Mouse (Mus musculus) liver, embryonic 12.5 days (tissue): ENCODE results near the gene Plekhf1. TPM values are rescaled to one million over a fixed set of nuclear protein-coding genes. Genes with fewer than 3 reads are reported as not detected.

Experiments
- ATAC-seq: fragments of 200-750 bp; cut with Nextera tagmentation; 2 replicates; pipeline ENCODE4 v1.8.0; 2017; ENCODE audit warnings: moderate number of reproducible peaks, mild to moderate bottlenecking, moderate library complexity
- H3K27ac ChIP-seq: fragments of 300-500 bp; sonication (generic); 2 replicates; pipeline ENCODE4 v1.5.1; 2016; ENCODE audit warnings: mild to moderate bottlenecking
- H3K27me3 ChIP-seq: fragments of 300-500 bp; sonication (generic); replicated peaks from 2 replicates; pipeline ENCODE4 v1.6.1; 2016; ENCODE audit warnings: mild to moderate bottlenecking, moderate library complexity
- H3K36me3 ChIP-seq: fragments of 300-500 bp; sonication (generic); 2 replicates; pipeline ENCODE4 v1.6.1; 2016; ENCODE audit warnings: mild to moderate bottlenecking, moderate library complexity
- H3K4me1 ChIP-seq: fragments of 300-500 bp; sonication (generic); 2 replicates; pipeline ENCODE4 v1.6.1; 2016
- H3K4me2 ChIP-seq: fragments of 300-500 bp; sonication (generic); 2 replicates; pipeline ENCODE4 v1.6.1; 2016; ENCODE audit warnings: mild to moderate bottlenecking, moderate library complexity
- H3K4me3 ChIP-seq: fragments of 300-500 bp; sonication (generic); 2 replicates; pipeline ENCODE4 v1.5.1; 2016; ENCODE audit warnings: mild to moderate bottlenecking, moderate library complexity
- H3K9ac ChIP-seq: fragments of 300-500 bp; sonication (generic); 2 replicates; pipeline ENCODE4 v1.6.1; 2016; ENCODE audit warnings: mild to moderate bottlenecking, moderate library complexity
- H3K9me3 ChIP-seq: fragments of 300-500 bp; sonication (generic); replicated peaks from 2 replicates; pipeline ENCODE4 v1.6.1; 2016; ENCODE audit warnings: mild to moderate bottlenecking, moderate library complexity
- WGBS: fragments of 180-500 bp; shearing (Covaris S2); methylation state at CpG from one replicate; pipeline ENCODE4 v1.1.7; 2016; ENCODE audit not compliant: insufficient replicate concordance; 5-methylcytosine and 5-hydroxymethylcytosine counted together
- polyA plus RNA-seq: library from polyadenylated mRNA; unstranded; fragments of >200 nt; fragmentation: Nextera tagmentation; extraction: Ambion mirVana; gene quantifications from 2 replicates; pipeline ENCODE4 v1.2.1, GENCODE M21; 2016

Plekhf1 gene
- polyA plus RNA-seq = 0.45 and 0.55 TPM in 2 replicates

GRCm38 (mm10) chr7:38227900-38228298 lies at the start of gene Plekhf1:
TSS of gene Plekhf1 (minus strand) at chr7:38228016.
- Histone ChIP-seq H3K36me3 (no peaks in the 10 kb centered on the region), H3K4me1 (peaks cover 25% of the 10 kb centered on the region), H3K27ac (no peak within 1 kb of the TSS; the same call in 1 of the 2 replicates), H3K4me2 (peak within 1 kb of the TSS; percentile 86), H3K27me3 (peaks cover 18% of the 10 kb centered on the region), H3K9me3 (no peaks in the 10 kb centered on the region), H3K9ac (peak within 1 kb of the TSS; percentile 65), H3K4me3 (peak within 1 kb of the TSS; percentile 63)
- WGBS = 1% methylated on average over 36 of the region's 36 CpGs
- ATAC-seq = peak; percentile 93

- no peaks in the 10 kb centered on the region for H3K27me3 ChIP-seq
- ATAC-seq = no peak
Observed at GRCm38 (mm10) chr7:38272551-38272950, 44.7 kb upstream of the Plekhf1 start.

DNA sequence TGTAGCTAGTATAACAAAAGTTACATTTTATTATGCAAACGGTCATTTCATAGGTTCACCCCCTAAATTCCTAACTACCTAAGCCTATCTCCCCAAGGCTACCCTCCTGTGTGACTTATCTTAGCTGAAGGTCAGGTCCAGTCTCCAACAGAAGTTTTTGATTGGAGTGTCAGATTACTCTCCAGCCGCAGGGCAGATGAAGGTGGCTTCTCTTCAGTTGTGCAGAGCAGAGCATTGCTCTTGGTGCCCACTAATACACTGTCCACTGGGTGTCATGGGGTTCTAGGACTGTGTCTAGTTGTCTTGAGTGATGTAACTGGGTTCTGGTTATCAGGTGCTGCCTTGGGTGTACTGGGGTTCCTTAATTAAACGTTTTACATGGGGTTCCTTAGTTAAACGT lies 44.0 kb upstream of the Plekhf1 start:
- Histone ChIP-seq H3K9me3 (no peaks in the 10 kb centered on the region), H3K4me3 (peak overlapping the region; percentile 82), H3K27me3 (no peaks in the 10 kb centered on the region), H3K4me2 (peak overlapping the region; percentile 87), H3K4me1 (peaks cover 18% of the 10 kb centered on the region), H3K36me3 (peaks cover 16% of the 10 kb centered on the region), H3K9ac (peak overlapping the region; percentile 78), H3K27ac (no peak overlapping the region)
- WGBS = 6% methylated on average over 4 of the region's 4 CpGs
- peak; percentile 21; the same call in 1 of the 2 replicates for ATAC-seq

More at GRCm38 (mm10) chr7:38272551-38272950, 44.7 kb upstream of the Plekhf1 start:
- H3K9ac ChIP-seq = no peak overlapping the region
- H3K36me3 ChIP-seq = peaks cover 9% of the 10 kb centered on the region
- no peak overlapping the region for H3K27ac ChIP-seq
- H3K4me3 ChIP-seq = no peak overlapping the region
- no peak overlapping the region for H3K4me2 ChIP-seq
- no peaks in the 10 kb centered on the region for H3K9me3 ChIP-seq
- H3K4me1 ChIP-seq = peaks cover 18% of the 10 kb centered on the region

GRCm38 (mm10) chr7:38271511-38271811 lies 43.6 kb upstream of the Plekhf1 start:
- Histone ChIP-seq H3K27ac (peak overlapping the region; percentile 37; the same call in 1 of the 2 replicates), H3K4me3 (peak overlapping the region; percentile 82), H3K4me2 (peak overlapping the region; percentile 87), H3K9me3 (no peaks in the 10 kb centered on the region), H3K9ac (peak overlapping the region; percentile 78), H3K36me3 (peaks cover 20% of the 10 kb centered on the region), H3K27me3 (no peaks in the 10 kb centered on the region), H3K4me1 (peaks cover 18% of the 10 kb centered on the region)
- no peak for ATAC-seq
- under 1% methylated on average over 11 of the region's 11 CpGs for WGBS

GRCm38 (mm10) chr7:38270703-38271510 lies 43.1 kb upstream of the Plekhf1 start, which contains the start of gene Pop4:
TSS of gene Pop4 (minus strand) at chr7:38271423.
- Histone ChIP-seq H3K36me3 (peaks cover 26% of the 10 kb centered on the region), H3K9ac (peak within 1 kb of the TSS; percentile 78), H3K4me2 (peak within 1 kb of the TSS; percentile 87), H3K27me3 (no peaks in the 10 kb centered on the region), H3K27ac (peak within 1 kb of the TSS; percentile 51), H3K4me3 (peak within 1 kb of the TSS; percentile 82), H3K4me1 (peaks cover 18% of the 10 kb centered on the region), H3K9me3 (no peaks in the 10 kb centered on the region)
- ATAC-seq = peak; percentile 91
- WGBS = under 1% methylated on average over 38 of the region's 38 CpGs

DNA sequence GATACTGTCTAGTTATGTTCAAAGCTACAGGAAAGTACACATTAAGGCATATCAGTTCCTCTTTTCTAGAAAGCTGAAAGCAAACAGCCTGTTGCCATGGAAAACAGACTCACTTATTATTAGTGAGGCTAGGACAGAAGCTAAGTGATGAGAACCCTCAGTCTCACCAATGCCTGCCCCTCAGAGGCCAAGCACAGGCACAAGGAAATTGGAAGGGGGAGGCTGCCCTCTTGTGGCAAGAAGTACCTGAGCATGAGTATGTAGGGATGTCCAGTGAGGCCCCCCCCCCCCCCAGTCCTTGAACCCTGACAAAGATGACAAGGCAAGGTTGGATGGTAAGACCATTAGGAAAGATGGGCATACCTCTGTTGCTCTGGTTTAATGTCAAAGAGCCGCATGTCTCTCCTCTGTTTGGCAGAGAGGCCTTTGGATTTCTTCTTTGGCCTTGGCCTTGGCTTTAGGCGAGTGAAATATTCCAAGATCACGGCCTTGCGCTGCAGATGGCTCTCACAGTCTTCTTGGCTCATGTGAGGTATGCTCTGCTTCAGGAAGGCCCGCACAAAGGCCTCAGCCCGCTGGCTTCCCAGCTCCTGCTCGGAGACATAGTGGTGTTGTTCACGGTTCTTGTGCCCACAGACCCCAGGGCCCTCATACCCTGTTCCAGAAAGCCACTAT lies 39.3 kb upstream of the Plekhf1 start:
- Histone ChIP-seq H3K4me3 (no peak overlapping the region), H3K27me3 (no peaks in the 10 kb centered on the region), H3K4me2 (no peak overlapping the region), H3K36me3 (peaks cover 63% of the 10 kb centered on the region), H3K9ac (no peak overlapping the region), H3K9me3 (no peaks in the 10 kb centered on the region), H3K4me1 (peaks cover 18% of the 10 kb centered on the region), H3K27ac (no peak overlapping the region)
- ATAC-seq = no peak
- 83% methylated on average over 8 of the region's 8 CpGs for WGBS

- Histone ChIP-seq H3K9me3 (no peaks in the 10 kb centered on the region), H3K4me3 (no peak overlapping the region), H3K9ac (no peak overlapping the region), H3K36me3 (peaks cover 59% of the 10 kb centered on the region), H3K27me3 (no peaks in the 10 kb centered on the region), H3K4me1 (no peaks in the 10 kb centered on the region), H3K4me2 (no peak overlapping the region), H3K27ac (no peak overlapping the region)
- no peak for ATAC-seq
- WGBS = 86% methylated on average over 5 of the region's 5 CpGs
Observed at GRCm38 (mm10) chr7:38262406-38262805, 34.6 kb upstream of the Plekhf1 start.

DNA sequence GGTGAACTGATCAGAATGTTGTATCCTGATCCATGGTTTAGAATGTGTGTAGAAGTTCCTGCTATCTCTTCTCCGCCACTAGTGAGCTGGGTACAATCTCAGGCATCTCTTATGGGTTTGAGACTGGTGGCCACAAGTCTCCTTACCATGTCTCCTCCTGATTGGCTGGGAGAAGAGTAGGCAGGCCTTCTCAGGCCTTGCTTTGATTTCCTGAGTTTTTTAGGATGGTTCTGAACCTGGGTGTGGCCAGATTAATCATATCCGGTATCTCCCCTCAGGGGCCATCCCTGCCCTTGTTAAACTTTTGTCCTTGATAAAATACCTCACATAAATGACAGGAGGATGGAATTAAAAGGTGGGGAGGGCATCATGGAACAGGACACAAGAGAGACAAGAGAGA lies 31.8 kb upstream of the Plekhf1 start:
- Histone ChIP-seq H3K4me1 (peaks cover 5% of the 10 kb centered on the region), H3K27me3 (no peaks in the 10 kb centered on the region), H3K27ac (no peak overlapping the region), H3K9ac (no peak overlapping the region), H3K4me3 (no peak overlapping the region), H3K9me3 (no peaks in the 10 kb centered on the region), H3K36me3 (peaks cover 31% of the 10 kb centered on the region), H3K4me2 (no peak overlapping the region)
- 76% methylated on average over 2 of the region's 2 CpGs for WGBS
- no peak for ATAC-seq

DNA sequence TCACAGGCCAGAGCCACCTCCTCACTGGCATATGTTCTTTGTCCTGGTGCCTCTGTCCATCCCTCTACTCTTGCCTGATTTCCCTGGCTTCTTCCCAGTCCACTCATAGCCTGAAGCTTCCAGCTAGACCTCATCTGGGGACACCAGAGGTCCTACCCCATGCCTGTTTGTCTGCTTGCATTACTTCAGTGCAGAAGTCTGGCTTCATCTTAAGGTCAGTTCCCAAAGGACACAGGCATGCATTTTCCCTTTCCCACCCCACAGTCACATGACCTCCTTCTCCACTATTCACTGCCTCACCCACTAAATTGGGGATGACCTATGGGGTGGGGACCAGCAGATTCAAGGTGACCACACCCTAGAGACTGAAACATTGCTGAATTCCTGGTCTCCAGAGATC lies 25.6 kb upstream of the Plekhf1 start:
- no peak for ATAC-seq
- Histone ChIP-seq H3K9me3 (no peaks in the 10 kb centered on the region), H3K4me3 (no peak overlapping the region), H3K9ac (no peak overlapping the region), H3K36me3 (no peaks in the 10 kb centered on the region), H3K4me1 (peaks cover 5% of the 10 kb centered on the region), H3K27ac (no peak overlapping the region), H3K27me3 (no peaks in the 10 kb centered on the region), H3K4me2 (no peak overlapping the region)

DNA sequence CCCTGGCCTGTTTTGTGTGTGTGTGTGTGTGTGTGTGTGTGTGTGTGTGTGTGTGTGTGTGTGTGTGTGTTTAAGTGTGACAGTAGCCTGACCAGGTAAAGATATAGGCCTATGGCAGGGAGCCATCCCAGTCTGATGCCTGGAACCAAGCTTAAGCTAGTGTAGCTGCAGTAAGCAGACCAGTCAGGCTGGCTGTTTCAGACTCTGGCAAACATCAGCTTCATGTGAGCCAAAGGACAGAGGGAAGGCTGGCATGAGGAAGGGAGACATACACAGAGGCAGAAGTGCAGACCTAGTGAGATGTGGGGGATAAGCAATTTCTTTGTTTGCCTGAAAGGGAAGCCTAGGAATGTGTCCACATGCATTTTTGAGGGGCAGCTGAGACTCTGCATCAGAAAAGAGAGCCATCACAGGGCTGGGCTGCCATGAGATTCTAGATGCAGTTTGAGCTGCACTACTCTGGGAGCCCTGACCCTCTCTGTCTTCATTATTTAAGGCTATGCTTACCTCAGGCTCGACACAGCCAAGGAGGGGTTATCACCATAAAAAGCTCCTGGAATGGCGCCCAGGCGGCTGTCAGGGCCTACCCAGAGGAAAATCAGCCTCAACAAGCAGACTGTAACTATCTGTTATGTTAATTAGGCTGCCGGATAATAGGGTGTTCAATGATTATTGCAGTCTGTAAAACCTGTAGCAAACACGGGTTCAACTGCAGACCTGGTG lies 23.8 kb upstream of the Plekhf1 start:
- H3K4me3 ChIP-seq = no peak overlapping the region
- peaks cover 5% of the 10 kb centered on the region for H3K4me1 ChIP-seq
- no peak overlapping the region for H3K9ac ChIP-seq
- H3K9me3 ChIP-seq = no peaks in the 10 kb centered on the region
- no peak overlapping the region for H3K27ac ChIP-seq
- no peak overlapping the region for H3K4me2 ChIP-seq
- H3K36me3 ChIP-seq = no peaks in the 10 kb centered on the region
- no peak for ATAC-seq
- WGBS = 47% methylated on average over 5 of the region's 5 CpGs
- H3K27me3 ChIP-seq = no peaks in the 10 kb centered on the region

DNA sequence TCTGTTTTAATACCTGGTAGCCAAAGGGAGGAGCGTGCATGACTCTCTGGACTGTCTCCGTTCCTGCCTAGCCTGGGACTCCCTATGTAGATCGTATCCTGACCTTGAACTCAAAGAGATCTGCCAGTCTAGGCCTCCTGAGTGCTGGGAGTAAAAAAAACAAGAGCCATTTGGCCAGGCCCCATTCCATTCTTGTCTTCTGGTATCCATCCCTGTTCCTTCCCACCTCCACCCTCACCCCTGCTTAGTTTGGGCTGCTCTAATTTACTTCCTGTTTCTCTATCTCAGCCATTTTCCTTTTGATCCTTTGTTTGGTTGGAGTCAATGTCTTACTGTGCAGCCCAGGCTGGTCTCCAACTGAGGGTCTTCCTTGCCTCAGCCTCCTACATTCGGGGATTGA lies 14.6 kb upstream of the Plekhf1 start:
- Histone ChIP-seq H3K27me3 (no peaks in the 10 kb centered on the region), H3K9me3 (no peaks in the 10 kb centered on the region), H3K9ac (no peak overlapping the region), H3K4me1 (no peaks in the 10 kb centered on the region), H3K4me2 (no peak overlapping the region), H3K4me3 (no peak overlapping the region), H3K27ac (no peak overlapping the region), H3K36me3 (no peaks in the 10 kb centered on the region)
- no peak for ATAC-seq
- 65% methylated on average over 4 of the region's 4 CpGs for WGBS

DNA sequence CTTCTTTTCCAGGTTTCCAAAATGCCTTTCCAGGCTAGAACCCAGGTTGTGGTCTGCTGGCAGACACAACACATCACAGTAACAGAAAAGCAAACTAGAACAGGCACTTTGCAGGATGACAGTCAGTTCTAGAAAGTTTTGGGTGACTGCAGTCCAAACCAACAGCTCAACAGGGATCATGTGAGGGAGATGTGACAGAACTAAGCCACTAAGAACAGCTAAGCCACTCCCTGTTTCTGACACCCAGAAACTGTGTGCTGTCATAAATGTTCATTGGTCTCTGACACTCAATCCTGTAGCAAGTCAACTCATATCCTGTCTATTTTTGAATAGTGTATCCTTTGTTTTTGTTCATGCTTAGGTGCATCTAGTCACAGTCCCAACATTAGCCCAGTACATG lies 9.3 kb upstream of the Plekhf1 start:
- Histone ChIP-seq H3K4me1 (0 out of 2 replicates have a peak, but pooled peaks cover 4% of the 10 kb centered on the region), H3K9me3 (no peaks in the 10 kb centered on the region), H3K27ac (no peak overlapping the region), H3K4me3 (no peak overlapping the region), H3K36me3 (no peaks in the 10 kb centered on the region), H3K27me3 (no peaks in the 10 kb centered on the region), H3K4me2 (no peak overlapping the region), H3K9ac (no peak overlapping the region)
- no peak; the same call in 1 of the 2 replicates for ATAC-seq
